Mouse (Mus musculus): Measurements from ENCODE around the gene Arl3.
A peak's percentile ranks its signal among the peaks of the same experiment; 100 is the strongest.

Arl3 gene

DNA sequence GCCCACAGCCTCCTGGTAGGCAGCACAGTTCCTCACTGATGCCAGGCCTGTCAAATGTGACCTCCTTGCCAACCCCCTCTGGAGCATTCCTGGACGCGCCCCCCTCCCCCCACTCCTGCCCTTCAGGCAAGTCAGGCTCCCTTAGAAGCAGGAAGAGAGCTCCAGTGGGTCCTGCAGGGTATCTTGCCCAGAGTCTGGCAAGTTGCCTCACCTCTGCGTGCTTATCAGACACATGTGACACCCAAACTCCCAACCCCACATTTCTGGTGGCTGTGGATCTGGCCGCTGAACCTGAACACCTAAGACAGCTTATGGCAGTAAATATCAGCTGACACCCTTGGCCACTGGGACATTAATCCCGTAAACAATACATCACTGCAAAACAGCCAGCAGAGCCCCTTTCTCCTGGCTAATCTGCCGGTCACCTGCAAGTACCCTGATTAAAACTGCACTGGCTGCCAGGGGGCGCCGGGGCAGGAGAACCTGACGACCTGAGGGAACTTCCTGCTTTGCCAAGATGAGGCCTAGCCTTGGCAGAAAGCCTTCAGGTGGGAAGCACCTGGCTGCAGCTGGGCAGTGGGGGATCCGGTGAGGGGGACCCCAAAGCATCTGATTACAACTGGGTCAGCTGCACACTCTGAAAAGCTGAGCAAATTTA, 40.8 kb downstream of the Arl3 start:
- peak; percentile 64 for DNase-seq

DNA sequence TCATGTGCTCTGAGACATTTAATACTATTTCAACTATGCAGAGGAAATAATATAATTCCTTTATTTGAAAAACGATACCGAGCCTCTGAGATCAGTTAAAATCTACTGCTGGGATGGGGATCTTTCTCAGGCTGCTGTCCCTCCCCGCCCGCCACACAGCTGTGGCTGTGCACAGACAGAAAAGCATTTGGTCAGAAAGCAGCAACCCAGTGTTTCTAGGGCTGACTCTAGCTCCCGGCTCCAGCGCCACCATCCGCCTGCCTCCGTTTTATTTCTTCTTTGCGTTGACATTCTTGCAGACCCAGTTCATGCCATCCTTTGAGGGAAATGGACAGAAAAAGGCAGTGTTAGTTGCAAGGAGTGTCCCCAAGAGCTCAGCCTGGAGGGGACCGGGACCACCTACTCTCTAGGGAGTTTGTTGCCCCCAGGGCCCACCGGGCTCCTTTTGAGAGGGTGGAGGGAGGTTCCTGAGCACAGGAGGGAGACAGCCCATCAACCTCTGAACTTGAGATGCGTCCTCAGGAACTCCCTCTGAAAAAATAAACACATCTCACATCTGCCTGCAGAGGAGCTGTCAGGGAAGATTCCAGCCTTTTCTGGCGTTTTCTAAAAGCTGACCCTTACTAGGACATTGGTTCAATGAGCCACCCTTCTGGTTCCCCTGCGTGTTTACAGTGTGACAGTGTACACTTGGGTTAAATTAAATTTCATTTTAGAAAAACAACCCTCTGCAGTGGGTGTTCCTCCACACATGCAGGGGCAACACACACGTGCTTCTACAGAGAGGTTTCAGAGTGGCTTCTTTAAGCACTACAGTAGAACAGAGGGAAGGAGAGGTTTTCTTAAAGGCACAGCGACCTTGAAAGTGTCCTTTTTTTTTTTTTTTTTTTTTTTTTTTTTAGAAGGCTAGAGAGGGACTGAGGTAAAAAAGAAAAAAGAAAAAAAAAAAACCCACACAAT, 41.6 kb downstream of the Arl3 start:
- DNase-seq, result no peak

DNA sequence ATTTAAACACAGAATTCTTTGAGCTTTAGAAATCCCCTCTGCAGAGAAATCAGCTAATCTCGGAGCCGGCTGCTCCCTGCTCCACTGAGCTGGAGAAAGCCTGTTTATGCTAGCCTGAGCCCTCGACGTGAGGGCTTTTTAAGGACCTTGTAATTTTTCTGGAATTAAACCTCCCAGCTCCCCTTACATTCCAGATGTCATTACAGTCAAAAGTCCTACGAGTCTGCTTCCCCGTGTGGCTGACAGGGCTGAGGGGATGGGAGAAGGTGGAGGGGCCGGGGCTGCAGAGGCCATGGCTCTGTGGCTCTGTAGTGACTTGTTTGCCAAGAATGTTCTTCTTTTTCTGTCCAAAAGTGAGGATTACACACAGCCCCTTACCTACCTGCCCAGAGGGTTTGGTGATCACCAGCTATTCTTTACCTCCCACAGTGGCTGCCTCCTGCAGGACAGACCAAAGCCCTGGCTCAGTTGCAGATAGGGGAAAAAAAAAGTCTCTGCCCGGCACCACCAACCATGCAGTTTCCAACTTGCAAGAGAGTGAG, 42.5 kb downstream of the Arl3 start:
- no peak for DNase-seq

DNA sequence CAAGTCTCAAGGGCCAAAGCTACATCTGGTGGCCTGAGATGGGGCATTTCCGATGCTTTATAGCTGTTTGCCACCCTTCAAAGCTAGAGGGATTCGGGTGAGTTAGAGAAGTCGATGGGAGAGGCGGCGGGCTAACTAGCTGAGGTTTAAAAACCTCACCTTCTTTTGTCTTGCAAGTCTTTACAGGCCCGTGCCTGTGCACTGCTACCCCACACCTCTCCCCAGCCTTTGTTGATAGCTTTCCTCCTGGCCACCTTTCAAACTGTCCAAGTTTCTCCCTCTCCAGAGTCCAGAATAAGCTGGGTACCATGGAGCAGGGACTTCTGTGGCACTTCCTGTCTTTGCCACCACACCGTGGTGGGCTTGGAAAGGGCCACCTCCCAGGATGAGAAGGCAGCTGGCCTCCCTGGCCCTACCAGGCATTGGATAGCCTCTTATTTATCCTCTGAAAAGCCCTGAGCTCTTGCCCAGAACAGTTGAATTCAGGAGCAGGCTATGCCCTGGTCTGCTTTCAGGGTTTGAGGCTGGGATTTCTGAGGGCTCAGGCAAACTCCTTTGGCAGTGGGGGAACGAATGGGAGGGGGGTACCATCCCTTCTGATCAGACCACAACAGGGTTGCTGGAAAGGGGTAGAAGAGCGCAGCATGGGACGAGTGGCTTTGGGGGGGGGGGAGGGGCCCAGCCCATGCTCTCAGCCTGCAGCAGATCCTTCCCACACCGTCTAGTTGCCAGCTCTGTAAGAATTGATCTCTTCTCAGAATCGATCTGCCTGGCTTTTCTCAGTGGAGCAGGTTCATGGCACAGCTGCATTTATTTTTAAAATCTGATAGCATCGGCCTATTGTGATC, 43.2 kb downstream of the Arl3 start:
- no peak for DNase-seq

DNA sequence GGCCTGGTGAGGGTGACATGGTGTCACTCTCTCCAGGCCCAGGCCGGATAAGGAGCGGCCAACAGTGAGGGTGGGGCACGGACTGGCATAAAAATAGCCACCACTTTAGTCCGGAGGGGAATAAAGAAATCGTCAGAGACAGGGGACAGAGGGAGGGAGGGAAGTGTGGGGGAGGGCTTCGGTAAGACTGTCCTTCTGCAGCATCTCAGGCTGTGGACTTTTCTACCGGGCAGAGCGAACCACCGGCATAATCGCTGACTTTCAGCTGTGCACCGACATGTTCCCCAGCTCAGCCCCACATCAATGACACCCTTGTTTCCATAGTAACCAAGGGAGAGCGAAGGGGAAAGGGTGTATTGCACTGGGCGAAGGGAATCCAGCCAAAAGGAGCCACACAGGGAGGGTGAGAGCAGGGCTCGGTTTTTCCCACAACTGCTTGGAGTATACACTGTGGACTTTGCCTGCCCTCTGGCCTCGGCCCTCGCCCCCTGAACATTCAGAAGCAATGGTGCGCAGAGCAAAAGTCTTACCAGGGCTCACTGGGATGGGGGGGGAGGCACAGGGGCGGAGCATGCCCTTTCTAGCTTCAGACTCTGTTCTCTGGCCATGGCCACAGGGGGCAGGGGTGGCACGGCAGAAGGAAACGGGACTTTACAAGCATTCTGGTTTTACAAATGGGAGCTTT, 44.3 kb downstream of the Arl3 start:
- peak; percentile 97 for DNase-seq

DNA sequence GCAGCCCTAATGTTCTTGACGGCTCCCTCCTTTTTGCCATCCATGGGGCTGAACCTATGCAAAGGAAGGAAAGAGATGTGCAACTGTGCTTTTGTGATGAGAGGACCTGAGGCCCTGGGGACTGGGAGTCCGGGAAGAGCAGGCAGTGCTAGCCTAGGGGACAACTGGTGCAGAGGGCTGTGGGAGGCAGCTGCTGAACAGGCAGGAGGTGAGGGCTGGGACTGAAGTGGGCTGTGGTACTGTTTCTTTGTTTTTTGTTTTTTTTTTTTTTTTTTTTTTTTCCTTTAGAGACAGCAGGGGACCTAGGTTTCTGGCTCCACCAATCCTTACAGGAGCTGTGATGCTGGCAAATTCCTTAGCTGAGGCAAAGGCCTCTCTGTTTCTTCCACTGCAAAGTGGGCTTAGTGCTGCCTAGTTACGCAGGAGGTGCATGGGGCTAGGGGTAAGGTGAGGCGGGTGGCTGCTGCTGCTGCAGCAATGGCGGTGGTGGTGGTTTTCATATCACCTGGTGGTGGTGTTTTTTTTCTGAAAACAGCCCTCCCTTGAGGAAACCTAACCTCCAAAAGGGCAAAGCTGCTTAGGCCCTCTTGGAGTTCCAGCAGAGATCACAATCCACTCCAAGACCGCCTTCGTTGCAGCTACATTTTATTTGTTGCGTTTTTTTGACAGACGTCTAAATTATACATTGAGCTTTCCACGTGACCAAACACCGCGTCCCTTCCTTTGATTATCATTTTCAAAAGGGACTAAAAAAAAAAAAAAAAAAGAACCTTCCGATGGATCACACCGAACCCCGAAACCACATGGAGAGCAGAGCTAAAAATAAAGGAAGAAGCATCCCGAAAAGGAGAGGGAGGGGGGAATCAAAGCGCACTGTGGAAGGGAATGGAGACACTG, 45.1 kb downstream of the Arl3 start:
- no peak for DNase-seq

DNA sequence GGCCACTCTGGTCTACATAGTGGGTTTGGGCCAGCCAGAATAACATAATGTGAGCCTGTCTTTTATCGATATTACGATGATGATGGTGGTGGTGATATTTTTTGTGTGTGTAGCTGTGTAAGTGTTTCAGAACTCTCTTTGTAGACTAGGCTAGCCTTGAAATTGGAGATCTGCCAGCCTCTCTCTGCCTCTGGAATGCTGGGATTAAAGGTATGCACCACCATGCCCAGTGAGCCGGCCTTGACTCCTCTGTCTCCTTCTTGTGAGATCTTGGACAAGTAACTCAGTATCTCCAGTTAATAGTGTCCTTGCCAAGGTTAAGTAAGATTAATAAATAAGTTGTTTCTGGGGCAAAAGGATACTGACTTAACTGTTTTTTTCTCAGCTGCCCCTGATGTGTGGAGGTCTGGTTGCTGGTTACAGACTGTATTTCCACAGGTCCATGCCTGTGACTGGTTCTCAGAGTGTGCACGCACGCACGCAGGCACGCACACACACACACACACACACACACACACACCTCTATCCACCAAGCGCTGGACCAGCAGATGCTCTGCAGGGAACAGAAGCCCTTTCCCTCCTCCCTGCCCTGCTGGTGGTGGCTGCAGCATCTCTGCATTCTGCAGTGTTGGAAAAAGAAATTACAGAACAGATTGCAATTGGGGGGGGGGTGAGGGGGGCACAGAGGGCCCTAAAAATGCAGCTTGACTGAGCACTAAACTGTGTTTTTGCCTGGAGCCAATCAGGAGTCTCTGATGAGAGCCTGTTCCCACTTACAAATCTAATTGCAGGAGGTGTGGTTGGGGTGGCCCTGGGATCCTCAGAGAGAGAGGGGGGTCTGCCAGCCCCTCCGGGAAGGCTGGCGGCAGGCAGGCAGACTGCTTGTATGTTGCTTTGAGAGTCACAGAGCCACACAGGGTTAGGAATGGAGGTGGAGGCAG, 47.0 kb downstream of the Arl3 start:
- no peak for DNase-seq

DNA sequence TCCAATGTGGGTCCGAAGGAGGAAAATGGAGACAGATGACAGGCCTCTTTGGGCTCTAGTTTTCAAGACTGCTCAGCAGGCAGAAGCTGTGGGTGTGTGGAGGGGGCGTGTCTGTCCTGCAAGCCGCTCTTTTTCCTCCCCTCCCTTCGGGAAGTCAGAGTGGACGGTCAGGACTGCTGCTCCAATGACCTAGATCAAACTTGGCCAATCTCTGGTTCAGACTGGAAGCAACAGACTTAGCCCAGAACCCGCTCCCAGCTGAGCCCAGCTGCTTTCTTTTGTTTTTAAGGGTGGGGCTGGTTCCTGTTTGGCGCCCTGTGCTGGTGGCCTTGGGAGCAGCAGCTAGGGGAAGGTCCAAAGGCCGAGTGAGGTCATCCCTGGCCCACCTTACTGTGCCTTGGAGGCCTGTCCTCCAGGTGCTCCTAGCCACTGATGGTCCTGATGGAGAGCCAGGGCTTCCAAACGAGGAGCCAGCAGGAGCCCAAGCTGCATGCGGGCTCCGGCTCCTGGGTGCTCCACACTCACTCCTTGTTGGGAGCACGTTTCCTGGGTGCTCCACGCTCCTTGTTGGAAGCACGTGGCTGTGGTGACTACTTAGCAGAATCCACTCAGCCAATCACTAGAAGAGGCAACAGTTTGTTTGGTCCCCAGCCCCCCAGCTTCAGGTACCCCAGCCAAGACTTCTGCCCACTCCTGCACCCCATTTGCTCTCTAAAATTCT, 48.2 kb downstream of the Arl3 start:
- peak; percentile 91 for DNase-seq

DNA sequence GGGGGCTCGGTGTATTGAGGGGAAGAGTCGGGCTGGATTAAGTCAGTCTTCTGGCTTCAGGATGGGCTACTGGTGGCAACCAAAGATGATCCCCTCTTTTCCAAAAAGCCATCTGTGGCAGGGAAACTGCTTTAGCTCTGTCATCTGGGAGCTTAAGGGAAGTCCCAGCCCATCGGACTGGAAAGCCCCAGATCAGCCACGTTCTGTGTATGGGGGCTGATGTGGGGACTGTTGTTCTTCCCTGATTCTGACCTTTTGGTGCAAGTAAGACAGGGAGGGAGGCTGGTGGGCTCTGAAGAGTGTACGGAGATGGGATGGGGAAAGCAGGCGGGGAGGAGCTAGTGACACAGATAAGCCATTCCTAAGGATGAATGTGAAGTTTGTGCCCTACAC, 48.9 kb downstream of the Arl3 start:
- DNase-seq, result no peak

DNA sequence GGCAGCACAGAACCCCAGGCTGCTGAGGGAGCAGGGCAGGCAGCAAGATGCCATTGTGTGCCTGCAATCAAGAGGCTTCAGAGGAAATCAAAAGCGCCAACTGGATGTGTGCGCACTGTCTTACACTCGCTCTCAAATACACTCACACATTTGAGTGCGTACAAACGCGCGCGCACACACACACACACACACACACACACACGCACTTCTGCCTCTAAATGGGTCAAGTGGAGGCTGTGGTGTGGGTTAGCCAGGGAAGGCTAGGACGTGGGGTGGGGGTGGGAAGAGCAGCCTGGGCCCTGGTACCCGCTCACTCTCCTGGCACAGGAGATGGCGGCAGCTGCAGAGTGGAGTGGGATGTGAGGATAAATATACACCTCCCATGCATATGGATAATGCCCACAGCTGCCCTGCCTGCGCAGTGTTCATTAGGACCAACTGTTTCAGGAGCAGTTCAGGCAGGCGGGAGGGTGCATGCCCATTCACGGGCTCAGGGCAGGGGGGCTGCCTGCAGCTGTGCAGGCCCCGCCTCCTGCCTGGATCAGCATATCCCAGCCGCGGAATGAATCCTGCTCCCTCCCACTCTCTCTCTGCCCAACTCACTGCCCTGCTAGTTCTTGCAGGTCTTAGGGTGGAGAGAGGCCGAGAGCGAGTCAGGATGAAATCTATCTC, 49.4 kb downstream of the Arl3 start:
- no peak for DNase-seq

DNA sequence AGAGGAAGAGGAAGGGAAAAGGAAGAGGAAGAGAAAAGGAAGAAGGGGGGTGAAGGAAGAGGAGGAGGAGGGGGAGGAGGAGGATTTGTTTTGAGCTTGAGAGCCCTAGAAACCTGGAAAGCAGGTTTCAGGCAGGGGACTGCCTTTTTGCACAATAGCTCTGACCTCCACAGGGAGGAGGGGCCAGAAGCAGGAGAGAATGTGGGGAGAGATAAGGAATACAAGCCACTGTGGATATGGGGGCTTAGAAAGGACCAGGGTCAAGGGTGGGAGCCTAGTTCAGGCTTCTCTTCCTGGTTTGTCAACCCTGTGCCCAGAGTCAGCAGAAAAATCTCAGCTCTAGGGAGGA, 49.9 kb downstream of the Arl3 start:
- DNase-seq, result no peak

DNA sequence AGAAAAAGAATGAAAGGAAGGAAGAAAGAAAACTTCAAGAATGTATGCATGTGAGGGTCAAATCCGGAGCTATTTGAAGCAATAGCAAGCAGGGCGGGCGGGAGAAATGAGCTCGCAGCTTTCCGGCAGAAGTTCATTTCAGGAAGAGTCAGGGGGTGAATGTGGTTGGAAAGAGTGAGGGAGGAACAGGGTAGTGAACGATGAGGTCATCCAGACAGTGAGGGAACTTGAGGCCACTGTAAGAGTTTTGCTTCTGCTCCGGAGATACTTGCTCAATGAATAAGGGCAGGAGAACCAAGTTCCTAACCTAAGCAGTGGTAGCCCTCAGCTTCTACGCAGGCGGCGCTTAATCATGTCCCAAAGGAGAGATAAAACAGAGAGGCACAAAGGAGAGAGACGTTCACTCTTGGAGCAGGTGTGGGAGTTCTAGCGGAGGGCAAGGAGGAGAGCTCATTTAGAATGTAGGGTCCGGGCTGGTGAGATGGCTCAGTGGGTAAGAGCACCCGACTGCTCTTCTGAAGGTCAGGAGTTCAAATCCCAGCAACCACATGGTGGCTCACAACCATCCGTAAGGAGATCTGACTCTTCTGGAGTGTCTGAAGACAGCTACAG, 50.5 kb downstream of the Arl3 start:
- DNase-seq, result no peak

DNA sequence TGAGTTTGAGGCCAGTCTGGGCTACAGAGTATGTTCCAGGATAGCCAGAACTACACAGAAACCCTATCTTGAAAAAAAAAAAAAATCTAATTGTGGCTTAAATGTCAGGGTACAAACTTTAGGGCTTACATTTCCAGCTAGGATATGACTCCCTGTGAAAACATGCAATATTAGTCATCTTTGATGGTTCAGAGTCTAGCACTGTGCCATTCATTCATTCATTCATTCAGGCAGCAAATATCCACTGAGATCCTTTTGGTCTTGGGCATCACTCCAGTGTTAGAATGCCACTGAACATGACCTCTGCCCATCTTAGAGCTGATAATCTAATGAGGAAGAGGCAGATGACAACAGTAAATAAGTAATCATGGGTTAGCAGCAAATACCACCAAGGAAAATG, 51.3 kb downstream of the Arl3 start:
- DNase-seq, result no peak

DNA sequence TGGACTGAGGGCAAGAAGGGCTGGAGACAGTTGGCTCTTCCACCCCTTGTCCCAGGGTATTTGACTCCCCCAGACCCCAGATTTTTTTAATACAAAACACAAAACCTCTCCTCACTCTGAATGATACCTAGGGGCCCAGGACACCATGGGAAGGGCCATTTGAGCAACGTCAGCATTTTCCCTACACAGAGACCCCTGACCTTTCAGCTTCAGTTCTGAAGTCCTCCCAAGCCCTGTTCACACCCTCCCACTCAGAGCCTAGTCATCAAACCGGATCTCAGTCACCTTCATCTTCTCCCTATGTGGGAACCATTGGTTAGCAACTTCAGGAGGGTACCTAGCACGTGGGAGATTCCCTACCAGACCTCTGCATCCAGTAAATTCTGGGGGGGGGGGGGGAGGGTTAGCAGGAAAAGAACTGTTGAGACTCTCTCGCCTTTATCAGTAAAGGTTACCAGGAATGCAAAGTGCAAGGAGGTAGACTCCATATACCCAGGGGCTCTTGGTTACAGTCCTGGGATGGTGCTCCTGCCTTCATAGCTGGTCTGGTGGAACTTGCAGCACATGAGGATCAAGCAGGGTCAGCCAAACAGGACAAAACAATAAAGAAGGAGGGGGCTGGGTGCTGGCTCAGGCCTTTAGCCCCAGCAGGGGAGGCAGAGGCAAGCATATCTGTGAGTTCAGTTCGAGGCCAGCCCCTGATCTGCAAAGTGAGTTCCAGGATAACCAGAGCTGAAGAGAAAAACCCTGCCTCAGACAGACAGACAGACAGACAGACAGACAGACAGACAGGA, 54.0 kb downstream of the Arl3 start:
- DNase-seq, result no peak

DNA sequence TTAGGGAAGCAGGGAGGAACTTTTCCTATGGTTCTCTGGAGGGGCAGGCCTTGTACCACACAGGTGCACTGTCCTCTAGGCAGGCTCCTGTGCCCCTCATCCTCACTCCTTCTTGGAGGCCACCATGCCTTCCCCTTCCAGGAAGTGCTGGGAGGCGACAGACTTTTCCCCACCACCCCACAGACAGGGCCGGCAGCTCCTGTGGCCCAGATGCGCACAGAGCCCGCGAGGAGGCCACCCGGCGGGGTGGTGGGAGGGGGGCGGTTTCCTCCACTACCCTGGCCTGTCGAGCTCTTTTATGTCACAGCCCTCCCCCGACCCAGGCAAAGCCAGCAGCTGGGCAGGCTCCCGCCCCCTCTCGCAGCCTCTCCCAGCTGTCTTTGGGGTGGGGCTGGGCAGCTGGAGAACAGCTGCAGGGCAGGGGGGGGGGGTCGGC, 54.6 kb downstream of the Arl3 start:
- no peak for DNase-seq

DNA sequence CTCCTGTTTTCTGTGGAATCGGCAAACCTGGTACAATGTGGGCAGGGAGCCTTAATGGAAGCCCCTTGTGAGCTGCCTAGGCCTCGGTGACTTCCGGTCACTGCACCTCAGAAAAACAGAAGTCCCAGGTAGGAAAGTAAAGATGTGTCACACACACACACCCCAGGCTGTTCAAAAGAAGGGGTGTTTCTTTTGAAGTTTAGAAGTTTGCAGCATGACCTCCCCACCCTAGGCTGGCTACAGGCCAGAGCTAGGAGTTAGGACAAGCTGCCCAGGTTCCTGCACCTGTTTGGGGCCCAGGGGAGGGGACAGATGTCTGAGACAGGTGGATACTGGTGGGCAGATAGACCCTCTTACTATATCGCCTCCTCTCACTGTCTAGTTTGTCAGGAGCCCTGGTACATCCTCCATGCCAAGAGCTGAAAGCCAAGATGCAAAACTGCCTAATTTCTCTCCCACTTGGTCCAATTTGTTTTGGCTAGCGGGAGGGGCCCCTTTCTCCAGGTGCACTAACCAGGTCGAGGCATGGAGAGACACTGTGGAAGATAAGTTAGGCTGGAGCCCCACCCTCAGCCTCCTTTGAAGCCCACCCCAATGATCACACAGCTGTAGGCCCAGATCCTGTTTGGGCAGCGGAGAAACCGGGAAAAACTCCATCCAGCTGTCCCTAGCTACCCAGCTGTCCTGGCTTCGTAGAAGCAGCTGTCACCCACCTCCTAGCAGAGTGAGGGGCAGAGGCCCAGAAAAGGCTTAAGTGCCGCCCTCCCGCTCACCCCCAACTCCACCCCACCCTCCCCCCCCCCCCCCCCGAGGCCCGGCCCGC, 55.3 kb downstream of the Arl3 start:
- no peak for DNase-seq
